Mouse (Mus musculus) liver, adult 2 months (tissue): Measurements from ENCODE around the gene Porcn. TPM values are rescaled to one million over a fixed set of nuclear protein-coding genes. Genes with fewer than 3 reads are reported as not detected.

ENCODE experiments used
- DNase-seq: peaks from one replicate; pipeline ENCODE4 v3.0.0-alpha.2; 2011; ENCODE audit warnings: low read depth, low spot score; ENCODE audit errors: extremely low read depth
- H3K27ac ChIP-seq: fragments of 200-500 bp; replicated peaks from 2 replicates; pipeline ENCODE4 v1.5.1; 2012; ENCODE audit warnings: low read depth, mild to moderate bottlenecking, control low read depth, inconsistent platforms, low read length; ENCODE audit not compliant: insufficient read depth
- H3K27me3 ChIP-seq: fragments of 200-500 bp; 2 replicates; pipeline ENCODE4 v1.6.1; 2012; ENCODE audit warnings: mild to moderate bottlenecking, moderate library complexity, low read length, inconsistent platforms; ENCODE audit not compliant: control insufficient read depth, insufficient read depth
- H3K36me3 ChIP-seq: fragments of 200-500 bp; 2 replicates; pipeline ENCODE4 v1.6.1; 2012; ENCODE audit warnings: low read length, inconsistent platforms; ENCODE audit not compliant: control insufficient read depth, insufficient read depth
- H3K4me1 ChIP-seq: fragments of 200-500 bp; 2 replicates; pipeline ENCODE4 v1.6.1; 2011; ENCODE audit warnings: low read length; ENCODE audit not compliant: control insufficient read depth, insufficient read depth
- H3K4me3 ChIP-seq: fragments of 200-500 bp; 2 replicates; pipeline ENCODE4 v1.5.1; 2011; ENCODE audit warnings: low read depth, mild to moderate bottlenecking, control low read depth, low read length, moderate library complexity; ENCODE audit not compliant: insufficient read depth
- H3K79me2 ChIP-seq: fragments of 200-500 bp; 2 replicates; pipeline ENCODE4 v1.6.1; 2012; ENCODE audit warnings: inconsistent platforms, mild to moderate bottlenecking, low read length, moderate library complexity; ENCODE audit not compliant: control insufficient read depth, insufficient read depth
- H3K9ac ChIP-seq: fragments of 200-500 bp; 2 replicates; pipeline ENCODE4 v1.6.1; 2012; ENCODE audit warnings: low read depth, mild to moderate bottlenecking, control low read depth, inconsistent platforms, low read length
- CTCF ChIP-seq: fragments of 200-500 bp; IDR thresholded peaks from 2 replicates; pipeline ENCODE4 v1.5.1; 2011; ENCODE audit warnings: low read depth, low read length, control low read depth
- POLR2A ChIP-seq: fragments of 200-500 bp; IDR thresholded peaks from 2 replicates; pipeline ENCODE4 v1.6.1; 2011; ENCODE audit warnings: low read length, control low read depth; ENCODE audit not compliant: insufficient read depth; ENCODE audit errors: extremely low read depth
- WGBS: fragments of 180-500 bp; shearing (Covaris S2); methylation state at CpG from one replicate; pipeline ENCODE4 v1.1.7; 2018; 5-methylcytosine and 5-hydroxymethylcytosine counted together
- polyA plus RNA-seq: library from polyadenylated mRNA; depleted of rRNA; stranded (reverse); fragments of >200 nt; gene quantifications from 2 replicates; pipeline ENCODE4 v1.2.3, GENCODE M21; 2012
- total RNA-seq: library from RNA; depleted of rRNA; stranded (reverse); fragments of >200 nt; gene quantifications from 2 replicates; pipeline ENCODE4 v1.2.3, GENCODE M21; 2014

The Porcn gene
- total and polyA plus RNA-seq, 2 experiments = 1.9 to 12.6 TPM

DNA sequence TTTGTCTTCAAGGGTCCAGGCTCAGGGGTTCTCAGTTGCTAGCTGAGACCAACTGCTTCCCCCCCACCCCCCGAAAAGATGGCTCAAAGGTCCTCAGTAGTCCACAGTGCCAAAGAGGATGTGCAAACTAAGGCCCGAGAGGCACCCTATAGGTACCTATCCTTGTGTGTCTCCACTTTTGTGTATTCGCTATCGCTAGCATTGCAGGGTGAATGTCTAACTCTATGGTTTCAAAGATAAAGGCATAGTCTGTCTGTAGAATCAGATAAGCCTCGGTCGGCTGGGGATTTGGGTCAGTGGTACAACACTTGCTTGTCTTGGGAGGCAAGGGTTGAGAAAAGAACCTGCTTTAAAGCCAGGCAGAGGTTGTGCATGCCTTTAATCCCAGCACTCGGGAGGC, 17.1 kb upstream of the Porcn start:
- Histone ChIP-seq H3K27me3 (no peaks in the 10 kb centered on the region), H3K9ac (no peak overlapping the region), H3K27ac (no peak overlapping the region), H3K36me3 (no peaks in the 10 kb centered on the region), H3K4me3 (no peak overlapping the region), H3K4me1 (no peaks in the 10 kb centered on the region), H3K79me2 (no peaks in the 10 kb centered on the region)
- TF ChIP-seq CTCF (no peak), POLR2A (no peak)
- WGBS = 93% methylated on average over 7 of the region's 7 CpGs
- DNase-seq = no peak

- DNase-seq = peak; percentile 7
- Histone ChIP-seq H3K79me2 (no peaks in the 10 kb centered on the region), H3K9ac (no peak overlapping the region), H3K4me1 (no peaks in the 10 kb centered on the region), H3K27me3 (no peaks in the 10 kb centered on the region), H3K4me3 (no peak overlapping the region), H3K27ac (no peak overlapping the region), H3K36me3 (no peaks in the 10 kb centered on the region)
- WGBS = 66% methylated on average over 6 of the region's 7 CpGs
- TF ChIP-seq CTCF = no peak
- no peak for TF ChIP-seq POLR2A
Observed at GRCm38 (mm10) chrX:8222678-8223421, 16.5 kb upstream of the Porcn start.

- Histone ChIP-seq H3K79me2 (no peaks in the 10 kb centered on the region), H3K9ac (no peak overlapping the region), H3K27me3 (no peaks in the 10 kb centered on the region), H3K4me1 (no peaks in the 10 kb centered on the region), H3K4me3 (no peak overlapping the region), H3K36me3 (no peaks in the 10 kb centered on the region), H3K27ac (no peak overlapping the region)
- TF ChIP-seq POLR2A (no peak), CTCF (no peak)
- DNase-seq = no peak
- WGBS = 58% methylated on average over 3 of the region's 3 CpGs
Observed at GRCm38 (mm10) chrX:8222296-8222677, 16.0 kb upstream of the Porcn start.

DNA sequence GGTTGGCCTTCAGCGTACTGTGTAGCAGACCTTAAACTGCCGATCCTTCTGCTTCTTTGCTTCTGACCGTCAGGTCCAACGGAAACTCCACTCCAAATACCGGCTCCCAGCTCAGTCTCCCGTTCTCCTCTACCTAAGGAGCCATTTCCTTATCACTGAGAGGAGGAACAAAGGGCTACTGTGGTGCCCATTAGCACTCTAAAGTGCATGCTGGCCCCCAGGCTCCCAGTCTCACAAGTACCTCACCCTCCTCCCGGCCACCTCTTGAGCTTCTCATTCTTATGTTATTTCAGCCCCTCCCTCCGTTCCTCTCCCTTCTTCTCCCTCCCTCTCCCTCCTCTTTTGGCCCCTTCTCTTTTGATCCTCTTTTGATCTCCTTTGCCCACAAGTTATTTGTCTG, 13.3 kb upstream of the Porcn start:
- DNase-seq = no peak
- Histone ChIP-seq H3K9ac (no peak overlapping the region), H3K79me2 (no peaks in the 10 kb centered on the region), H3K4me1 (no peaks in the 10 kb centered on the region), H3K36me3 (no peaks in the 10 kb centered on the region), H3K27ac (no peak overlapping the region), H3K4me3 (no peak overlapping the region), H3K27me3 (no peaks in the 10 kb centered on the region)
- WGBS = 51% methylated on average over 8 of the region's 8 CpGs
- no peak for TF ChIP-seq POLR2A
- no peak for TF ChIP-seq CTCF

GRCm38 (mm10) chrX:8218114-8218513, 11.8 kb upstream of the Porcn start:
- Histone ChIP-seq H3K9ac (no peak overlapping the region), H3K27me3 (no peaks in the 10 kb centered on the region), H3K79me2 (no peaks in the 10 kb centered on the region), H3K4me3 (no peak overlapping the region), H3K4me1 (no peaks in the 10 kb centered on the region), H3K27ac (no peak overlapping the region), H3K36me3 (no peaks in the 10 kb centered on the region)
- 55% methylated on average over 2 of the region's 2 CpGs for WGBS
- DNase-seq = no peak
- TF ChIP-seq CTCF (no peak), POLR2A (no peak)

- 62% methylated on average over 6 of the region's 6 CpGs for WGBS
- H3K4me1 ChIP-seq = no peaks in the 10 kb centered on the region
- no peak for DNase-seq
- H3K27ac ChIP-seq = no peak overlapping the region
- TF ChIP-seq CTCF = no peak
- TF ChIP-seq POLR2A = no peak
- H3K4me3 ChIP-seq = no peak overlapping the region
- H3K79me2 ChIP-seq = no peaks in the 10 kb centered on the region
- H3K36me3 ChIP-seq = no peaks in the 10 kb centered on the region
- no peaks in the 10 kb centered on the region for H3K27me3 ChIP-seq
- H3K9ac ChIP-seq = no peak overlapping the region
Observed at GRCm38 (mm10) chrX:8217383-8217782, 11.1 kb upstream of the Porcn start.
